Mouse (Mus musculus): ENCODE measurements around the gene Fut2. TPM values are rescaled to one million over a fixed set of nuclear protein-coding genes. Genes with fewer than 3 reads are reported as not detected.

Gene Fut2
- polyA plus RNA-seq, 1 experiment from 2014 or later = 0.56 TPM

DNA sequence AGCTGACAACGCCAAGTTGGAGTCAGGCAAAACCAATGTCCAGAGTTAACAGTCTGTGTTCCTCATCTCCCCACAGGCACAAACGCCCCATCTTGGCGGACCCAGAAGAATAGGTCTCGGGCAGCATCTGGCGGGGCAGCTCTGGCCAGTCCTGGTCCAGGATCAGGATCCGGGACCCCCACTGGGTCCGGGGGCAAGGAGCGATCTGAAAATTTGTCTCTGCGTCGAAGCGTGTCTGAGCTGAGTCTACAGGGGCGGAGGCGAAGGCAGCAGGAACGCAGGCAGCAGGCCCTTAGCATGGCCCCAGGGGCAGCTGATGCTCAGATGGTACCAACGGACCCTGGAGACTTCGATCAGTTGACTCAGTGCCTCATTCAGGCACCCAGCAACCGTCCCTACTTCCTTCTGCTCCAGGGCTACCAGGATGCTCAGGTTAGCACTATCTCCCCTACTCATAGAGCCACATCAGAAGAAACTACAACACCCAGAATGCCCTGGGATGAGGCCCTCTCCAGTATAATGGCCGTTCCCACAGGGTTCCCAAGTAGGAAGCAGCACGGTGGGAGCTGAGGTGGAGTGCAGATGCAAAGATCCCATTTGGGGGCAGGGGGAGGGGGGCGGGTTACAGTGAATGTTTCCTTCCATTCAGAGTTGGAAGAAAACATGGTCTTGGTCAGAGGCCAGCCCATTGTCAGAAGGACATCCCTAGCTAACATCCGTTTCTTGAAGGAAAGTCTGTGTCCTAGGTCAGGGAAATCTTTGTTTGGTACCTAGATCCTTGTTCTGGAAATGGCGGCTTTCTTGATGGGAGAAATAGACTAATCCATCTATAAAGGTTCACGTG is 35.9 kb downstream of the Fut2 start:
- peaks cover 18% of the 10 kb centered on the region for H3K4me1 ChIP-seq (ENCODE audit: control insufficient read depth, insufficient read depth, low read length)
- no peak overlapping the region for H3K9ac ChIP-seq (ENCODE audit: low read depth, low read length)
- peak overlapping the region; percentile 1; the same call in 1 of the 2 replicates for H3K4me2 ChIP-seq
- no peak for ATAC-seq (replicated peaks; ENCODE audit: insufficient number of reproducible peaks, low FRiP score, low TSS enrichment)
- no peaks in the 10 kb centered on the region for H3K36me3 ChIP-seq (ENCODE audit: control insufficient read depth, insufficient read depth, low read length)
- H3K4me3 ChIP-seq (ENCODE audit: low read depth, low read length) = no peak overlapping the region
- H3K9me3 ChIP-seq (replicated peaks; ENCODE audit: control insufficient read depth, low read length) = no peaks in the 10 kb centered on the region
- H3K27ac ChIP-seq (ENCODE audit: low read depth, low read length) = no peak overlapping the region
- WGBS (ENCODE audit: insufficient replicate concordance) = 54% methylated on average over 23 of the region's 23 CpGs
- peaks cover 20% of the 10 kb centered on the region for H3K27me3 ChIP-seq (ENCODE audit: control insufficient read depth, insufficient read depth, low read length)

GRCm38 (mm10) chr7:45628364-45629294 is 37.6 kb downstream of the Fut2 start:
- H3K4me3 ChIP-seq (ENCODE audit: low read depth, low read length) = peak overlapping the region; percentile 56
- ATAC-seq (replicated peaks; ENCODE audit: insufficient number of reproducible peaks, low FRiP score, low TSS enrichment) = peak; percentile 51
- peak overlapping the region; percentile 81 for H3K9ac ChIP-seq (ENCODE audit: low read depth, low read length)
- H3K27ac ChIP-seq (ENCODE audit: low read depth, low read length) = peak overlapping the region; percentile 65; the same call in 1 of the 2 replicates
- 2% methylated on average over 96 of the region's 105 CpGs for WGBS (ENCODE audit: insufficient replicate concordance)
- H3K27me3 ChIP-seq (ENCODE audit: control insufficient read depth, insufficient read depth, low read length) = peaks cover 21% of the 10 kb centered on the region
- no peaks in the 10 kb centered on the region for H3K9me3 ChIP-seq (replicated peaks; ENCODE audit: control insufficient read depth, low read length)
- no peaks in the 10 kb centered on the region for H3K36me3 ChIP-seq (ENCODE audit: control insufficient read depth, insufficient read depth, low read length)
- H3K4me1 ChIP-seq (ENCODE audit: control insufficient read depth, insufficient read depth, low read length) = peaks cover 15% of the 10 kb centered on the region
- peak overlapping the region; percentile 93 for H3K4me2 ChIP-seq

GRCm38 (mm10) chr7:45627261-45627660 is 38.9 kb downstream of the Fut2 start, which contains the start of gene Rasip1:
Rasip1 (plus strand) TSS chr7:45627488.
- 0 out of 2 replicates have a peak, but pooled peaks have one; percentile 25 for ATAC-seq (replicated peaks; ENCODE audit: insufficient number of reproducible peaks, low FRiP score, low TSS enrichment)
- peaks cover 21% of the 10 kb centered on the region for H3K27me3 ChIP-seq (ENCODE audit: control insufficient read depth, insufficient read depth, low read length)
- H3K27ac ChIP-seq (ENCODE audit: low read depth, low read length) = peak within 1 kb of the TSS; percentile 65
- WGBS (ENCODE audit: insufficient replicate concordance) = 58% methylated on average over 9 of the region's 9 CpGs
- H3K9ac ChIP-seq (ENCODE audit: low read depth, low read length) = peak within 1 kb of the TSS; percentile 81
- H3K4me1 ChIP-seq (ENCODE audit: control insufficient read depth, insufficient read depth, low read length) = peaks cover 7% of the 10 kb centered on the region; the same call in 1 of the 2 replicates
- peak within 1 kb of the TSS; percentile 56 for H3K4me3 ChIP-seq (ENCODE audit: low read depth, low read length)
- H3K4me2 ChIP-seq = peak within 1 kb of the TSS; percentile 93
- H3K36me3 ChIP-seq (ENCODE audit: control insufficient read depth, insufficient read depth, low read length) = no peaks in the 10 kb centered on the region
- no peaks in the 10 kb centered on the region; the same call in 1 of the 2 replicates for H3K9me3 ChIP-seq (replicated peaks; ENCODE audit: control insufficient read depth, low read length)

DNA sequence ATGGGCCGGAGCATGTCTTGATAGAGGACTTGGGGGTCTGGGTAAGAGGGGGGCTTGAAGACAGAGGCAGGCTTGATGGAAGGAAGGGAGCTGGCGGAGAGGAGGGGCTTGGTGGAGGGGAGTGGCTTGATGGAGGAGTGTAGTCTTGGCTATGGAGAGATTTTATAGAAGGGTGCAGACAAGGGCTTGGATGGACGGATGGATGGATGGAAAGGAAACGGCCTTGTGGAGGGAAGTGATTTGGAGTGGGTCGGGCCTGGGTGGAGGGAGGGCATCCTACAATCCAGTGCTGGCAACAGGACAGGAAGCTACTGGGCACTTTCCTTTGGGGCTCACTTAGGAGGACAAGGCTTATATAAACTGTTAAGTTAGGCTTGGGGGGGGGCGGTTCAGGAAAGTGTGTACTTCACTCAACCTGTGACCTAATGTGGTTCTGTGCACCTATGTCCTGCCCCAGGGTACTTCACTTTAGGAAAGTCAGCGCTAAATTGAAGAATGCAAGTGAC is 39.6 kb downstream of the Fut2 start:
- Histone ChIP-seq H3K27ac (ENCODE audit: low read depth, low read length) (peak overlapping the region; percentile 65), H3K9ac (ENCODE audit: low read depth, low read length) (no peak overlapping the region), H3K4me3 (ENCODE audit: low read depth, low read length) (no peak overlapping the region), H3K4me2 (peak overlapping the region; percentile 93; the same call in 1 of the 2 replicates), H3K27me3 (ENCODE audit: control insufficient read depth, insufficient read depth, low read length) (peaks cover 21% of the 10 kb centered on the region), H3K4me1 (ENCODE audit: control insufficient read depth, insufficient read depth, low read length) (peaks cover 4% of the 10 kb centered on the region; the same call in 1 of the 2 replicates), H3K9me3 (replicated peaks; ENCODE audit: control insufficient read depth, low read length) (no peaks in the 10 kb centered on the region; the same call in 1 of the 2 replicates), H3K36me3 (ENCODE audit: control insufficient read depth, insufficient read depth, low read length) (no peaks in the 10 kb centered on the region)
- WGBS (ENCODE audit: insufficient replicate concordance) = 70% methylated on average over 7 of the region's 7 CpGs
- no peak for ATAC-seq (replicated peaks; ENCODE audit: insufficient number of reproducible peaks, low FRiP score, low TSS enrichment)

DNA sequence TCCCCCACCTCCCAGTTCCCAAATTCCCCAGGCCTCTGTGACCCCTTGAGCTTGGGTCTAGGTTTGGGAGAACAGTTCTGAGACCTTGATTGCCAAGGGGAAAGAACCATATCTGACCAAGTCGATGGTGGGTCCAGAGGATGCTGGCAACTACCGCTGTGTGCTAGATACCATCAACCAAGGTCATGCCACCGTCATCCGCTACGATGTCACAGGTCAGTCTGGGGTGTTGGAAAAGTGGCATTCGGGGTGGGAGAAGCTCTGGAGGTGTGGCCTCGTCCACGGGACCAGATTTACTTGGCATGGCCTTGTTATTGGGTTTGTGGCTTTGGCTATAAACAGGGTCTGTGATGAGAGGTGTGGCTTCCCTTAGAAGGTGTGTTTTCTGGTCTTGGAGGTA is 40.7 kb downstream of the Fut2 start:
- Histone ChIP-seq H3K4me1 (ENCODE audit: control insufficient read depth, insufficient read depth, low read length) (peaks cover 4% of the 10 kb centered on the region; the same call in 1 of the 2 replicates), H3K4me3 (ENCODE audit: low read depth, low read length) (no peak overlapping the region), H3K27ac (ENCODE audit: low read depth, low read length) (no peak overlapping the region), H3K9ac (ENCODE audit: low read depth, low read length) (no peak overlapping the region), H3K36me3 (ENCODE audit: control insufficient read depth, insufficient read depth, low read length) (no peaks in the 10 kb centered on the region), H3K27me3 (ENCODE audit: control insufficient read depth, insufficient read depth, low read length) (peaks cover 21% of the 10 kb centered on the region), H3K4me2 (no peak overlapping the region), H3K9me3 (replicated peaks; ENCODE audit: control insufficient read depth, low read length) (no peaks in the 10 kb centered on the region; the same call in 1 of the 2 replicates)
- no peak for ATAC-seq (replicated peaks; ENCODE audit: insufficient number of reproducible peaks, low FRiP score, low TSS enrichment)
- 82% methylated on average over 8 of the region's 8 CpGs for WGBS (ENCODE audit: insufficient replicate concordance)

- Histone ChIP-seq H3K4me1 (ENCODE audit: control insufficient read depth, insufficient read depth, low read length) (peaks cover 4% of the 10 kb centered on the region; the same call in 1 of the 2 replicates), H3K27me3 (ENCODE audit: control insufficient read depth, insufficient read depth, low read length) (peaks cover 19% of the 10 kb centered on the region), H3K36me3 (ENCODE audit: control insufficient read depth, insufficient read depth, low read length) (no peaks in the 10 kb centered on the region), H3K9ac (ENCODE audit: low read depth, low read length) (no peak overlapping the region), H3K4me2 (no peak overlapping the region), H3K27ac (ENCODE audit: low read depth, low read length) (no peak overlapping the region), H3K4me3 (ENCODE audit: low read depth, low read length) (no peak overlapping the region), H3K9me3 (replicated peaks; ENCODE audit: control insufficient read depth, low read length) (no peaks in the 10 kb centered on the region; the same call in 1 of the 2 replicates)
- no peak for ATAC-seq (replicated peaks; ENCODE audit: insufficient number of reproducible peaks, low FRiP score, low TSS enrichment)
- 55% methylated on average over 3 of the region's 3 CpGs for WGBS (ENCODE audit: insufficient replicate concordance)
Measured at GRCm38 (mm10) chr7:45624718-45625117, 41.5 kb downstream of the Fut2 start.

GRCm38 (mm10) chr7:45623507-45623906 is 42.7 kb downstream of the Fut2 start:
- Histone ChIP-seq H3K9ac (ENCODE audit: low read depth, low read length) (no peak overlapping the region), H3K4me1 (ENCODE audit: control insufficient read depth, insufficient read depth, low read length) (peaks cover 3% of the 10 kb centered on the region; the same call in 1 of the 2 replicates), H3K27ac (ENCODE audit: low read depth, low read length) (no peak overlapping the region), H3K4me3 (ENCODE audit: low read depth, low read length) (no peak overlapping the region), H3K4me2 (no peak overlapping the region), H3K9me3 (replicated peaks; ENCODE audit: control insufficient read depth, low read length) (no peaks in the 10 kb centered on the region; the same call in 1 of the 2 replicates), H3K36me3 (ENCODE audit: control insufficient read depth, insufficient read depth, low read length) (no peaks in the 10 kb centered on the region), H3K27me3 (ENCODE audit: control insufficient read depth, insufficient read depth, low read length) (peaks cover 30% of the 10 kb centered on the region)
- no peak for ATAC-seq (replicated peaks; ENCODE audit: insufficient number of reproducible peaks, low FRiP score, low TSS enrichment)
- WGBS (ENCODE audit: insufficient replicate concordance) = 88% methylated on average over 11 of the region's 11 CpGs

GRCm38 (mm10) chr7:45621443-45621842 is 44.8 kb downstream of the Fut2 start, which contains the start of gene Izumo1:
Izumo1 (plus strand) TSS chr7:45621811.
- Histone ChIP-seq H3K27me3 (ENCODE audit: control insufficient read depth, insufficient read depth, low read length) (peaks cover 37% of the 10 kb centered on the region), H3K36me3 (ENCODE audit: control insufficient read depth, insufficient read depth, low read length) (no peaks in the 10 kb centered on the region), H3K9ac (ENCODE audit: low read depth, low read length) (no peak within 1 kb of the TSS), H3K9me3 (replicated peaks; ENCODE audit: control insufficient read depth, low read length) (no peaks in the 10 kb centered on the region; the same call in 1 of the 2 replicates), H3K4me2 (peak within 1 kb of the TSS; percentile 40), H3K4me1 (ENCODE audit: control insufficient read depth, insufficient read depth, low read length) (0 out of 2 replicates have a peak, but pooled peaks cover 3% of the 10 kb centered on the region), H3K27ac (ENCODE audit: low read depth, low read length) (no peak within 1 kb of the TSS), H3K4me3 (ENCODE audit: low read depth, low read length) (no peak within 1 kb of the TSS)
- ATAC-seq (replicated peaks; ENCODE audit: insufficient number of reproducible peaks, low FRiP score, low TSS enrichment) = 0 out of 2 replicates have a peak, but pooled peaks have one; percentile 9
- WGBS (ENCODE audit: insufficient replicate concordance) = 20% methylated on average over 9 of the region's 9 CpGs

Measured in heart, embryonic 11.5 days (tissue).